Mouse (Mus musculus) liver, embryonic 13.5 days (tissue): ENCODE measurements around the gene Mpv17l. TPM values are rescaled to one million over a fixed set of nuclear protein-coding genes. Genes with fewer than 3 reads are reported as not detected.
A peak's percentile ranks its signal among the peaks of the same experiment; 100 is the strongest.
"Not testable (repeated sequence)": the region's sequence is repeated elsewhere in the genome, so short reads cannot be mapped to it uniquely, and the experiment has no call there.

ENCODE experiments used
- ATAC-seq: fragments of 200-750 bp; cut with Nextera tagmentation; 2 replicates; pipeline ENCODE4 v1.8.0; 2017; ENCODE audit warnings: low read depth, mild to moderate bottlenecking, moderate number of reproducible peaks, moderate library complexity
- DNase-seq: peaks from one replicate; pipeline ENCODE4 v3.0.0; 2022
- H3K27ac ChIP-seq: fragments of 300-500 bp; sonication (generic); 2 replicates; pipeline ENCODE4 v1.5.1; 2015; ENCODE audit warnings: moderate library complexity, mild to moderate bottlenecking, inconsistent platforms
- H3K27me3 ChIP-seq: fragments of 300-500 bp; sonication (generic); 2 replicates; pipeline ENCODE4 v1.6.1; 2015; ENCODE audit warnings: mild to moderate bottlenecking, inconsistent platforms
- H3K36me3 ChIP-seq: fragments of 300-500 bp; sonication (generic); 2 replicates; pipeline ENCODE4 v1.6.1; 2015; ENCODE audit warnings: mild to moderate bottlenecking, inconsistent platforms
- H3K4me1 ChIP-seq: fragments of 300-500 bp; sonication (generic); replicated peaks from 2 replicates; pipeline ENCODE4 v1.6.1; 2015; ENCODE audit warnings: inconsistent platforms
- H3K4me2 ChIP-seq: fragments of 300-500 bp; sonication (generic); 2 replicates; pipeline ENCODE4 v1.6.1; 2015; ENCODE audit warnings: inconsistent platforms, mild to moderate bottlenecking, moderate library complexity
- H3K4me3 ChIP-seq: fragments of 300-500 bp; sonication (generic); replicated peaks from 2 replicates; pipeline ENCODE4 v1.5.1; 2015; ENCODE audit warnings: mild to moderate bottlenecking, inconsistent platforms
- H3K9ac ChIP-seq: fragments of 300-500 bp; sonication (generic); 2 replicates; pipeline ENCODE4 v1.6.1; 2015; ENCODE audit warnings: mild to moderate bottlenecking, inconsistent platforms
- H3K9me3 ChIP-seq: fragments of 300-500 bp; sonication (generic); replicated peaks from 2 replicates; pipeline ENCODE4 v1.6.1; 2016; ENCODE audit warnings: inconsistent platforms
- WGBS: fragments of 180-500 bp; shearing (Covaris S2); methylation state at CpG from one replicate; pipeline ENCODE4 v1.1.7; 2015; ENCODE audit not compliant: insufficient replicate concordance; 5-methylcytosine and 5-hydroxymethylcytosine counted together
- polyA plus RNA-seq: library from polyadenylated mRNA; unstranded; fragments of >200 nt; fragmentation: Nextera tagmentation; extraction: Ambion mirVana; gene quantifications from 2 replicates; pipeline ENCODE4 v1.2.1, GENCODE M21; 2015

Gene Mpv17l
- 1.1 and 1.4 TPM in 2 replicates for polyA plus RNA-seq

GRCm38 (mm10) chr16:13902888-13903483, at the start of gene Mpv17l, which contains the start of gene Pdxdc1:
Mpv17l (plus strand) TSS chr16:13903161.
Pdxdc1 (minus strand) TSS chr16:13903131.
- Histone ChIP-seq H3K4me1 (peaks cover 33% of the 10 kb centered on the region), H3K9me3 (no peaks in the 10 kb centered on the region), H3K27me3 (no peaks in the 10 kb centered on the region), H3K4me3 (peak within 1 kb of the TSS; percentile 96), H3K4me2 (peak within 1 kb of the TSS; percentile 85), H3K36me3 (no peaks in the 10 kb centered on the region), H3K27ac (peak within 1 kb of the TSS; percentile 85), H3K9ac (peak within 1 kb of the TSS; percentile 96)
- WGBS, result under 1% methylated on average over 49 of the region's 57 CpGs
- ATAC-seq (peak; percentile 96), DNase-seq (peak; percentile 97)

DNA sequence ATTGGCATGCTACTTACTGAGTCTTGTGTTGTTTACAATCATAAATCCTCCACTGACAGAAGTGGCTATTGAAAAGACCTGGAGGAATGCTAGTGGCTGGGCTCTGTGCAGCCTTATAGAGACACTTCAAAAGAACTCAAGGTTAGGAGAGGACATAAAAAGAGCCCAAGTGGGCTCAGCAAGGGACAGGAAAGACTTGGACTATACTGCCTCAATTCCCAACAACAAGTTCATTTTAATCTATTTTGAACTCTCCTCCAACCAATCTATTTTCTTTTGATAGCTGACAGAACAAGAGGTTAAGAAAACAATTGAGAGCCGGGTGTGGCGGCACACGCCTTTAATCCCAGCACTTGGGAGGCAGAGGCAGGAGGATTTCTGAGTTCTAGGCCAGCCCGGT, 49.1 kb upstream of the Mpv17l start:
- no peak for ATAC-seq
- Histone ChIP-seq H3K27ac (no peak overlapping the region), H3K9me3 (no peaks in the 10 kb centered on the region), H3K4me3 (no peak overlapping the region), H3K36me3 (peaks cover 27% of the 10 kb centered on the region), H3K4me2 (no peak overlapping the region), H3K27me3 (no peaks in the 10 kb centered on the region), H3K4me1 (no peaks in the 10 kb centered on the region), H3K9ac (no peak overlapping the region)
- DNase-seq, result no peak
- 81% methylated on average over 4 of the region's 4 CpGs for WGBS

- Histone ChIP-seq H3K4me2 (no peak overlapping the region), H3K9me3 (no peaks in the 10 kb centered on the region), H3K27me3 (no peaks in the 10 kb centered on the region), H3K36me3 (peaks cover 42% of the 10 kb centered on the region), H3K4me1 (peaks cover 13% of the 10 kb centered on the region), H3K4me3 (no peak overlapping the region), H3K27ac (no peak overlapping the region), H3K9ac (no peak overlapping the region)
- no peak for ATAC-seq
- WGBS, result 40% methylated on average over 4 of the region's 4 CpGs
- DNase-seq, result no peak
These were observed 36.9 kb upstream of the Mpv17l start for GRCm38 (mm10) chr16:13866076-13866475.

- Histone ChIP-seq H3K4me1 (peaks cover 13% of the 10 kb centered on the region), H3K36me3 (peaks cover 40% of the 10 kb centered on the region), H3K4me3 (no peak overlapping the region), H3K27ac (no peak overlapping the region), H3K9ac (no peak overlapping the region), H3K27me3 (no peaks in the 10 kb centered on the region), H3K9me3 (no peaks in the 10 kb centered on the region), H3K4me2 (no peak overlapping the region)
- ATAC-seq, result no peak
- DNase-seq, result no peak
- 54% methylated on average over 5 of the region's 5 CpGs for WGBS
These were observed 36.3 kb upstream of the Mpv17l start for GRCm38 (mm10) chr16:13866616-13867015.

GRCm38 (mm10) chr16:13867406-13867805, 35.6 kb upstream of the Mpv17l start:
- not testable (repeated sequence) for ATAC-seq, DNase-seq
- 48% methylated on average over 5 of the region's 5 CpGs for WGBS

GRCm38 (mm10) chr16:13867910-13868514, 34.9 kb upstream of the Mpv17l start:
- H3K4me2 ChIP-seq, result peak overlapping the region; percentile 56
- no peaks in the 10 kb centered on the region for H3K9me3 ChIP-seq
- peak; percentile 41; the same call in 1 of the 2 replicates for ATAC-seq
- peak overlapping the region; percentile 52; the same call in 1 of the 2 replicates for H3K9ac ChIP-seq
- WGBS, result 40% methylated on average over 42 of the region's 42 CpGs
- DNase-seq, result no peak
- H3K27ac ChIP-seq, result no peak overlapping the region
- H3K4me3 ChIP-seq, result peak overlapping the region; percentile 40
- H3K4me1 ChIP-seq, result peaks cover 13% of the 10 kb centered on the region
- H3K36me3 ChIP-seq, result peaks cover 34% of the 10 kb centered on the region
- H3K27me3 ChIP-seq, result no peaks in the 10 kb centered on the region

More at GRCm38 (mm10) chr16:13867406-13867805, 35.6 kb upstream of the Mpv17l start:
- Histone ChIP-seq H3K36me3 (peaks cover 40% of the 10 kb centered on the region), H3K4me2 (peak overlapping the region; percentile 56; the same call in 1 of the 2 replicates), H3K4me1 (peaks cover 13% of the 10 kb centered on the region)
- H3K4me3 ChIP-seq, H3K9ac ChIP-seq, H3K27me3 ChIP-seq, H3K9me3 ChIP-seq, H3K27ac ChIP-seq: not testable (repeated sequence)

GRCm38 (mm10) chr16:13875483-13875882, 27.5 kb upstream of the Mpv17l start:
- Histone ChIP-seq H3K4me1 (no peaks in the 10 kb centered on the region), H3K9ac (no peak overlapping the region), H3K4me2 (no peak overlapping the region), H3K36me3 (peaks cover 33% of the 10 kb centered on the region), H3K27me3 (no peaks in the 10 kb centered on the region), H3K27ac (no peak overlapping the region), H3K4me3 (no peak overlapping the region), H3K9me3 (no peaks in the 10 kb centered on the region)
- WGBS, result 87% methylated on average over 4 of the region's 4 CpGs
- no peak for ATAC-seq
- no peak for DNase-seq

- Histone ChIP-seq H3K9me3 (no peaks in the 10 kb centered on the region), H3K36me3 (peaks cover 2% of the 10 kb centered on the region; the same call in 1 of the 2 replicates), H3K4me3 (no peak overlapping the region), H3K4me2 (no peak overlapping the region), H3K27me3 (no peaks in the 10 kb centered on the region), H3K27ac (no peak overlapping the region; the same call in 1 of the 2 replicates), H3K4me1 (no peaks in the 10 kb centered on the region), H3K9ac (no peak overlapping the region)
- no peak for ATAC-seq
- 51% methylated on average over 3 of the region's 3 CpGs for WGBS
- DNase-seq, result no peak
These were observed 19.7 kb upstream of the Mpv17l start for GRCm38 (mm10) chr16:13883094-13883774.

- Histone ChIP-seq H3K4me3 (no peak overlapping the region), H3K4me2 (no peak overlapping the region), H3K9me3 (no peaks in the 10 kb centered on the region), H3K27ac (no peak overlapping the region), H3K36me3 (no peaks in the 10 kb centered on the region), H3K9ac (no peak overlapping the region), H3K4me1 (peaks cover 5% of the 10 kb centered on the region; the same call in 1 of the 2 replicates), H3K27me3 (no peaks in the 10 kb centered on the region)
- 57% methylated on average over 2 of the region's 2 CpGs for WGBS
- no peak for DNase-seq
- ATAC-seq, result no peak
These were observed 12.5 kb upstream of the Mpv17l start for GRCm38 (mm10) chr16:13890449-13890848.

- no peak for DNase-seq
- no peaks in the 10 kb centered on the region for H3K9me3 ChIP-seq
- H3K4me2 ChIP-seq, result no peak overlapping the region
- no peaks in the 10 kb centered on the region for H3K36me3 ChIP-seq
- no peak for ATAC-seq
- H3K4me3 ChIP-seq, result no peak overlapping the region
- H3K9ac ChIP-seq, result no peak overlapping the region
- H3K27me3 ChIP-seq, result no peaks in the 10 kb centered on the region
- H3K27ac ChIP-seq, result no peak overlapping the region
- H3K4me1 ChIP-seq, result peaks cover 16% of the 10 kb centered on the region
These were observed 10.1 kb upstream of the Mpv17l start for GRCm38 (mm10) chr16:13892850-13893249.

GRCm38 (mm10) chr16:13894097-13894496, 8.9 kb upstream of the Mpv17l start:
- peaks cover 26% of the 10 kb centered on the region for H3K4me1 ChIP-seq
- no peaks in the 10 kb centered on the region for H3K36me3 ChIP-seq
- H3K27ac ChIP-seq, result no peak overlapping the region
- no peaks in the 10 kb centered on the region for H3K9me3 ChIP-seq
- WGBS, result 66% methylated on average over 2 of the region's 2 CpGs
- H3K4me2 ChIP-seq, result no peak overlapping the region
- ATAC-seq (no peak), DNase-seq (no peak)
- no peak overlapping the region for H3K9ac ChIP-seq
- H3K27me3 ChIP-seq, result no peaks in the 10 kb centered on the region
- H3K4me3 ChIP-seq, result no peak overlapping the region
